Mouse (Mus musculus) liver, embryonic 14.5 days (tissue): Measurements from ENCODE around the gene Kifc3. TPM values are rescaled to one million over a fixed set of nuclear protein-coding genes. Genes with fewer than 3 reads are reported as not detected.

Experiments
- ATAC-seq: fragments of 200-750 bp; cut with Nextera tagmentation; 2 replicates; pipeline ENCODE4 v1.8.0; 2017; ENCODE audit warnings: moderate number of reproducible peaks, mild to moderate bottlenecking, moderate library complexity; ENCODE audit not compliant: insufficient read depth
- DNase-seq, 3 experiments: peaks; one replicate each; pipeline ENCODE4 v3.0.0-alpha.2; 2012 to 2013; ENCODE audit warnings: low read depth in 3 of 3, low spot score in 3 of 3
- H3K27ac ChIP-seq: fragments of 300-500 bp; sonication (generic); 2 replicates; pipeline ENCODE4 v1.5.1; 2014; ENCODE audit warnings: moderate library complexity, mild to moderate bottlenecking, control low read depth, inconsistent platforms
- H3K27me3 ChIP-seq: fragments of 300-500 bp; sonication (generic); 2 replicates; pipeline ENCODE4 v1.6.1; 2014; ENCODE audit warnings: mild to moderate bottlenecking, low read length, moderate library complexity; ENCODE audit not compliant: control insufficient read depth, insufficient read depth
- H3K36me3 ChIP-seq: fragments of 300-500 bp; sonication (generic); replicated peaks from 2 replicates; pipeline ENCODE4 v1.6.1; 2014; ENCODE audit warnings: low read depth; ENCODE audit not compliant: control insufficient read depth, insufficient read depth
- H3K4me1 ChIP-seq, 2 experiments: fragments of 200-500 bp in 1 of 2; fragments of 300-500 bp in 1 of 2; sonication (generic) in 1 of 2; replicated peaks; 2 replicates each; pipeline ENCODE4 v1.6.1; 2012 to 2014; ENCODE audit warnings: antibody characterized with exemption in 1 of 2, inconsistent platforms in 1 of 2, low read length in 1 of 2; ENCODE audit not compliant: control insufficient read depth in 2 of 2, insufficient read depth in 2 of 2
- H3K4me2 ChIP-seq: fragments of 300-500 bp; sonication (generic); 2 replicates; pipeline ENCODE4 v1.6.1; 2014; ENCODE audit warnings: low read depth, mild to moderate bottlenecking, control low read depth, moderate library complexity
- H3K4me3 ChIP-seq, 2 experiments: fragments of 200-500 bp in 1 of 2; fragments of 300-500 bp in 1 of 2; sonication (generic) in 1 of 2; 2 replicates each; pipeline ENCODE4 v1.5.1; 2012 to 2014; ENCODE audit warnings: low read depth in 2 of 2, low read length in 2 of 2, mild to moderate bottlenecking in 2 of 2, control low read depth in 1 of 2, inconsistent platforms in 1 of 2, moderate library complexity in 1 of 2; ENCODE audit not compliant: insufficient read depth in 1 of 2
- H3K9ac ChIP-seq: fragments of 300-500 bp; sonication (generic); replicated peaks from 2 replicates; pipeline ENCODE4 v1.6.1; 2014; ENCODE audit warnings: mild to moderate bottlenecking, control low read depth, moderate library complexity
- H3K9me3 ChIP-seq: fragments of 300-500 bp; sonication (generic); 2 replicates; pipeline ENCODE4 v1.6.1; 2016; ENCODE audit warnings: low read length, mixed read lengths; ENCODE audit not compliant: control insufficient read depth
- CTCF ChIP-seq: IDR thresholded peaks from 2 replicates; pipeline ENCODE4 v1.5.1; 2016; ENCODE audit warnings: antibody characterized with exemption, low read depth, control low read depth
- EP300 ChIP-seq: IDR thresholded peaks from 2 replicates; pipeline ENCODE4 v1.6.1; 2016; ENCODE audit warnings: antibody characterized with exemption, low read depth
- WGBS: fragments of 180-500 bp; shearing (Covaris S2); extraction: QIAGEN DNeasy Blood & Tissue Kit; methylation state at CpG from one replicate; pipeline ENCODE4 v1.1.7; 2014; ENCODE audit not compliant: insufficient replicate concordance; 5-methylcytosine and 5-hydroxymethylcytosine counted together
- polyA plus RNA-seq, 2 experiments: library from polyadenylated mRNA; depleted of rRNA in 1 of 2; stranded (reverse) in 1 of 2; unstranded in 1 of 2; fragments of >200 nt; fragmentation: Nextera tagmentation in 1 of 2; extraction: Ambion mirVana in 1 of 2; gene quantifications; 2 replicates each; pipeline versions ENCODE4 v1.2.1 to v1.2.3; 2012 to 2014

Gene Kifc3
- polyA plus RNA-seq, 2 experiments, result 2.5 to 4.0 TPM

- DNase-seq (no peak), ATAC-seq (no peak)
- peaks cover 5% of the 10 kb centered on the region for H3K36me3 ChIP-seq
- H3K9ac ChIP-seq, result no peak overlapping the region
- no peak overlapping the region for H3K4me2 ChIP-seq
- H3K4me1 ChIP-seq, result no peaks in the 10 kb centered on the region
- 73% methylated on average over 4 of the region's 4 CpGs for WGBS
- no peak overlapping the region for H3K4me3 ChIP-seq
- TF ChIP-seq CTCF (no peak), EP300 (no peak)
- H3K27me3 ChIP-seq, result no peaks in the 10 kb centered on the region
- no peak overlapping the region for H3K27ac ChIP-seq
- no peaks in the 10 kb centered on the region for H3K9me3 ChIP-seq
Observed at GRCm38 (mm10) chr8:95093574-95093973, 109.0 kb downstream of the Kifc3 start.

GRCm38 (mm10) chr8:95085432-95086141, 117.0 kb downstream of the Kifc3 start:
- Histone ChIP-seq H3K4me3 (no peak overlapping the region), H3K9ac (peak overlapping the region; percentile 46), H3K27me3 (no peaks in the 10 kb centered on the region), H3K4me1 (peaks cover 12 to 18% of the 10 kb centered on the region in 2 experiments), H3K9me3 (no peaks in the 10 kb centered on the region), H3K27ac (no peak overlapping the region; the same call in 1 of the 2 replicates), H3K36me3 (no peaks in the 10 kb centered on the region; the same call in 1 of the 2 replicates), H3K4me2 (peak overlapping the region; percentile 17)
- DNase-seq (peak in 1 of 3 experiments; percentile 10), ATAC-seq (no peak)
- 54% methylated on average over 7 of the region's 7 CpGs for WGBS
- TF ChIP-seq EP300 (no peak), CTCF (no peak)

GRCm38 (mm10) chr8:95084744-95085431, 117.7 kb downstream of the Kifc3 start:
- H3K27ac ChIP-seq, result no peak overlapping the region

GRCm38 (mm10) chr8:95084261-95084660, 118.4 kb downstream of the Kifc3 start:
- no peak overlapping the region for H3K27ac ChIP-seq
- no peak overlapping the region for H3K4me3 ChIP-seq
- 76% methylated on average over 4 of the region's 4 CpGs for WGBS
- peaks cover 18 to 26% of the 10 kb centered on the region in 2 experiments for H3K4me1 ChIP-seq
- no peaks in the 10 kb centered on the region for H3K27me3 ChIP-seq
- no peaks in the 10 kb centered on the region; the same call in 1 of the 2 replicates for H3K36me3 ChIP-seq
- H3K9me3 ChIP-seq, result no peaks in the 10 kb centered on the region
- no peak overlapping the region for H3K4me2 ChIP-seq
- DNase-seq (no peak), ATAC-seq (no peak)
- TF ChIP-seq EP300, result no peak
- no peak for TF ChIP-seq CTCF
- H3K9ac ChIP-seq, result no peak overlapping the region

More at GRCm38 (mm10) chr8:95084744-95085431, 117.7 kb downstream of the Kifc3 start:
- H3K4me2 ChIP-seq, result peak overlapping the region; percentile 17
- H3K4me1 ChIP-seq, result peaks cover 13 to 21% of the 10 kb centered on the region in 2 experiments
- peak overlapping the region; percentile 46; the same call in 1 of the 2 replicates for H3K9ac ChIP-seq
- 64% methylated on average over 10 of the region's 10 CpGs for WGBS
- H3K9me3 ChIP-seq, result no peaks in the 10 kb centered on the region
- H3K4me3 ChIP-seq, result no peak overlapping the region
- H3K36me3 ChIP-seq, result no peaks in the 10 kb centered on the region; the same call in 1 of the 2 replicates
- no peak for TF ChIP-seq CTCF
- TF ChIP-seq EP300, result no peak
- DNase-seq (no peak), ATAC-seq (no peak)
- no peaks in the 10 kb centered on the region for H3K27me3 ChIP-seq

- WGBS, result 2% methylated on average over 11 of the region's 11 CpGs
- H3K27ac ChIP-seq, result peak overlapping the region; percentile 51
- peak overlapping the region; percentile 87 for H3K9ac ChIP-seq
- no peaks in the 10 kb centered on the region for H3K27me3 ChIP-seq
- peak overlapping the region; percentile 68 for H3K4me2 ChIP-seq
- no peak; the same call in 1 of the 2 replicates for TF ChIP-seq CTCF
- TF ChIP-seq EP300, result no peak
- no peak for ATAC-seq
- H3K9me3 ChIP-seq, result no peaks in the 10 kb centered on the region
- H3K36me3 ChIP-seq, result no peaks in the 10 kb centered on the region
- DNase-seq, result peak in 1 of 3 experiments; percentile 58
- H3K4me1 ChIP-seq, result peaks cover 21 to 27% of the 10 kb centered on the region in 2 experiments
- H3K4me3 ChIP-seq, result peak overlapping the region; percentile 86 to 92
Observed at GRCm38 (mm10) chr8:95081650-95082049, 121.0 kb downstream of the Kifc3 start.
